Mouse (Mus musculus): ENCODE measurements at regions not wholly inside any gene's neighbourhood (a gene's known extent, or its start where the extent isn't known, plus 50 kb on each side); places are given as distances from the start of the nearest gene placed in this dataset.

GRCm38 (mm10) chr6:67114753-67115152 is 77.5 kb upstream of the Gadd45a start:
- no peak for DNase-seq (ENCODE audit: low spot score in 2 of 2)

GRCm38 (mm10) chr6:67113686-67114278 is 76.5 kb upstream of the Gadd45a start:
- no peak for DNase-seq (ENCODE audit: low spot score in 2 of 2)

GRCm38 (mm10) chr6:67113261-67113660 is 76.0 kb upstream of the Gadd45a start:
- DNase-seq (ENCODE audit: low spot score in 2 of 2), result no peak

DNA sequence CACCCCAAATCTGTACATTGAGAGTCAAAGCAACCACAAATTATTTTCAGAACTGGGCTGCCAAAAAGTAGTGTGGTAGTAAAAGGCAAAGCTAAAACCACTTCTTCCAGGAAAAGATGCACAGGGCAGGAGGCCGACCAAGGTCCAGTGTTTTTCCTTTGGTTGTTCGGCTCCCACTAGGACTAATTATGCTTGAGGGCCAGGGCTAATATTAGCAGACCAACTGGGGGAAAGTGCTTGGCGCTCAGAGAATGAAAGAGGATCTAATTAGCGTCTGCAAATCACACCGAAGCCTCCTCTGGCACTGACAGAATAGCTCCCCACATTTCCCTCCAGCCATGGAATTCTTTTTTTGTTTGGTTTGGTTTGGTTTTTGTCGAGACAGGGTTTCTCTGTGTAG is 75.1 kb upstream of the Gadd45a start:
- DNase-seq (ENCODE audit: low spot score in 2 of 2), result no peak

GRCm38 (mm10) chr6:67111581-67111980 is 74.3 kb upstream of the Gadd45a start:
- no peak for DNase-seq (ENCODE audit: low spot score in 2 of 2)

- no peak for DNase-seq (ENCODE audit: low spot score in 2 of 2)
Observed at GRCm38 (mm10) chr6:67110391-67110790, 73.1 kb upstream of the Gadd45a start.

GRCm38 (mm10) chr6:67109774-67110173 is 72.5 kb upstream of the Gadd45a start:
- no peak for DNase-seq (ENCODE audit: low spot score in 2 of 2)

GRCm38 (mm10) chr6:67107517-67107916 is 70.3 kb upstream of the Gadd45a start:
- no peak for DNase-seq (ENCODE audit: low spot score in 2 of 2)

DNA sequence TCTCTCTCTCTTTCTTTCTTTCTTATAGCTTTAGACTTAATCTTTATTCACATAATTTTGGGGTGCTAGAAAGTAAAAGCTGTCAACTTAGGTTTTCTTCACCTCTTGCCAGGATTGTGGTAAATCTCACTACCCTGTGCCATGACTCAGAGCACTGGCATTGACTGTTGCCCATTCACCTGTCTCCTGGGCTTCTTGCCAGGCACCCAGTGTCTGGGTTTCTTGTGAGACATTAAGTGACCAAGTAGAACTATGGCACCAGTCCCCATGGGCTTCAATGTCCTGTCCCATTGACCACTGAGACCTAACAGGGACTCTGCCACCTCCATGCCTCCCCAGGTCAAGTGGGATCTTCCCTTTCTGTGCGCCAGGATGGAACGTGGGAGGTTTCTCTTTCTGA is 69.2 kb upstream of the Gadd45a start:
- no peak for DNase-seq (ENCODE audit: low spot score in 2 of 2)

DNA sequence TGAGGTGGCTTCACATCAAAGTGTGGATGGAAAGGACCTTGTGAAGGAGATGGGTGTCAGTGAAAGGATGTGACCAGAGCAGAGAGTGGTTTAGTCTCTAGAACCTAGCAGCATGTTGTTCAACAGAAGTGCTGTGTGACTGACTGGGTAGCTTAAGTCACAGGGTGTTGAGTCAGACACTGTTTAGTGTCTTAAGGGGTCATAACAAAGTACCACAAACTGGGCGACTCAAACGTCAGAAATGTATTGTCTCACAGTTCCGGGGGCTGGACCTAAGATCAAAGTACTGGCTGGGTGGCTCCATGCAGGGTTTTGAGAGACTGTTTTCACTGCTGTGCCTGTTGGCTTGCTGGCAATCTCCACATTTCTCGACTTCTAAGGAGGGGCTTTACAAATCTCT is 68.1 kb upstream of the Gadd45a start:
- no peak for DNase-seq (ENCODE audit: low spot score in 2 of 2)

GRCm38 (mm10) chr6:67104205-67104604 is 66.9 kb upstream of the Gadd45a start:
- no peak for DNase-seq (ENCODE audit: low spot score in 2 of 2)

GRCm38 (mm10) chr6:67102541-67103134 is 65.4 kb upstream of the Gadd45a start:
- peak; percentile 24 to 34 for DNase-seq (ENCODE audit: low spot score in 2 of 2)

DNA sequence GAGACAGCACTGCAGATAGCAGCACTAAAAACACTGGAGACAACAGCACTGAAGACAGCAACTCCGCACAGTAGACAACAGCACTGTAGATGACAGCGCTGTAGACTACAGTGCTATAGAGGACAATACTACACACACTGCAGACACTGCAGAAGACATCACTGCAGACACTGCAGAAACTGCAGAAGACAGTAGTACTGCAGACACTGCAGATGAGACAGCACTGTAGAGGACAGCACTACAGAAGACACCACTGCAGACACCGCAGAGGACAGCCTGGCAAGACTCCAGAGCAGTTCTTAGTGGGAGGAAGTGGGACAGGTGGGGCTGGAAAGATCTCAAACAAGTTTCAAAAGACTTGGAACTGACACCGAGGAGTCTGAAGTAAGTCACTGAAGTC is 64.8 kb upstream of the Gadd45a start:
- peak; percentile 16 to 20 for DNase-seq (ENCODE audit: low spot score in 2 of 2)

DNA sequence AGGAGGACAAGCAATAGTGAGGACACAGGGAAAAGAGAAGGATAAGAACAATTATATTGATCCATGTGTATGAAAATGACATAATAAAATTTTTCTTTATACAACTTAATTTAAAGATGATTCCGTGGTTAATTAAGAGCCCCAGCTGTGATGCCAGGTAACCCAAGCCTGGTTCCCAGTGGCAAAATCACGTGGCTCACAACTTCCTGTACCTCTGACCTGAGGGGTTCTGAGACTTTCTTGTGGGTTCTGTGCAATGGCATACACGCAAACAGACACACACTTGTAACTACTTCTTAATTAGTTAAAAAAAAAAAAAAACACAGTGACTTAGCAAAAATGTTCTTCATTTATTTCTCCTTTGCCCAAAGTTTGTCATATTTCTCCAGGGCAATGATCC is 57.2 kb upstream of the Gadd45a start:
- DNase-seq (ENCODE audit: low spot score in 2 of 2), result no peak

DNA sequence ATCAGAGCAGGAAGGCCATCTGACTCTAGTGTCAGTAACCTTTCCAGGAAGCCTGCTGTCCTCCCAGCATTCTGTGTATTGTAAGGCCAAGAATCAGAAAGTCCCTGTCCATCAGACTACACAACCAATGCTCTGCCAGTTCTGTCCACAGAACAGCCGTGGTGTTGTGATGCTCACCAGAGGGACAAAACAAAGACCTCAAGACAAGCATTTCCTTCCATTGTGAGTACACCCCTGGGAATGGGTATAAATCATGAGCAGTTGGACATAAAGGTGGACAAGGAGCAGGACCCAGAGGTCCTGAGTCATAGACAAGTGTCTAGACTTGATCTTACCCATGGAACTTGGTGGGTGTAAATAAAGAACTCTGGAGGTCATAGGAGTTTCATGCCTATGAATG is 55.9 kb upstream of the Gadd45a start:
- DNase-seq (ENCODE audit: low spot score in 2 of 2), result no peak

DNA sequence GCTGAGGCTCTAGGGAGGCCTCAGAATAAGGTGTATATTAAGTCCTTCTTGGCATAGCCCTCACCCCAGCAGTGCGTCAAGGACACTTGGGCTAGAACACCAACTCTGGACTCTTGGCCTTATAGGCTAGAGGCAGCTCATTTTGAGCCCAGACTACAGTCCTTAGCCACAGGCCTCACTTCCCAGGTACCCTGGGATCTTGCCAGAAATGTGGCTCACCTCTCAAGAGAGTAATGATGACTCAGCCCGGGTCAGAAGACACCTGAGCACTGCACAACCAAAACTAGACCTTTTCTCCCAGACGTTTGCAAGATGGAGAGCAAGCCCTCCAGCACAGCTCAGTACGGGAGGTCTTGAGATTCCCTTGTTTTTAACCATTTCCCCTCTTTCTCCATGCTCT is 52.9 kb upstream of the Gadd45a start:
- DNase-seq (ENCODE audit: low spot score in 2 of 2), result no peak

DNA sequence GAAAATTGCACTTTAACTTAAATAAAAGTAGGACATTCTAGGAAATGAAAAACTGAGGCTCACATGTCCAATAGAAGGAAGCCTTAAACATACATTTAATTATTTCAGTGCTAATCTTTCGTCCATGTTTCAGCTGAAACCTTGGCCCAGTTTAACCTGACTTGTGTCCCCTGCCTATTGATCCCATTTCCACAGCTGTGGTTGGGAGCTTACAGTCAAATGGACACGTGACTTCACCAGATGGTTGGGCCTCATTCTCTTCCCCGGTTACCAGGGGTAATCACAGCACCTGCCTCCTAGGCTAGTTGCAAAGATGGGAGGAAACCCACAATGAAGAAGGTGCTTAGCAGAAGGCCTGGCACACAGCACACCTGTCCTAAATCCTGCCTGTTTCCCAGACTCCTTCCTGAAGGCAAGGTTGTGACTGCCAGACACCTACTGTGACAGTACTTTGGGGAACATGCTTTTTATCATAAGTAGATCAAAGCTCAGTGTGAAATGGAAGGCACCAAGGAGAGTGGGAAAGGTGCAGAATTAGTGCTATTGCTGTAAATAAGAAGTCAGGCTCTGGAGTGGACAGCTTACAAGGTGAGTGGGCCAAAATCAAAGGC is 52.4 kb upstream of the Gadd45a start:
- DNase-seq (ENCODE audit: low spot score in 2 of 2), result no peak

DNA sequence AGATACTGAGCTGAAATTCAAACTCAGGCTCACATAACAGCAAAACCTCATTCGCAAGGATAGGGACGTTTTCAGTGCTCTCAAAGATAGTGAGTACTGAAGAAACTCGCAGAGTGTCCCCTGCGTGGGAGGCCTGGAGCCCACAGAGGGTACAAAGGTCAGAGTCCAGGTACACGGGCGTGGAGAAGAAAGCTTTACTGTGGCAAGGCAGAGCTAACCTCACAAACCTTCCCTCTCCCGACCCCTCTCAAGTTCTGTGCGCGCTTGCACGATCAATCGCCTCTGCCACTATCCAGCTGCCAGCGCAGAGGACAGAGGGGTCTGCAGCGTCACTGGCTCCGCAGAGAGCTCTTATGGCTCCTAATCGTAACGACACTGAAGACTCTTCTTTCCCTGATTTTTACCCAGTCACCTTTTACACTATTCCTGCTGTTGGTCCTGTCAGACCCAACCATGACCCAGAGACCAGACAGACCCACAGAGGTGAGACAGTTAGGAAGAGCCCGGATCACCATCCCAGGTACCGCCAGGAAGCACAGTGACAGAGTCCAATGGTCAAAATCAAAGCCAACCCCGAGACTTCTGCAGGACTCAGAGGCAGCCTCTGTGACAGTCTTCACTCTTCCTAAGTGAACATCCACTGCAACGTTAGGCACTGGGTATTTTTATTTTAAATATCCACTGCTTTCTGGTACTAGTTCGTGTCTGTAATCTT is 51.6 kb upstream of the Gadd45a start:
- DNase-seq (ENCODE audit: low spot score in 2 of 2), result no peak

GRCm38 (mm10) chr6:67087837-67088440 is 50.7 kb upstream of the Gadd45a start:
- DNase-seq (ENCODE audit: low spot score in 2 of 2), result no peak

DNA sequence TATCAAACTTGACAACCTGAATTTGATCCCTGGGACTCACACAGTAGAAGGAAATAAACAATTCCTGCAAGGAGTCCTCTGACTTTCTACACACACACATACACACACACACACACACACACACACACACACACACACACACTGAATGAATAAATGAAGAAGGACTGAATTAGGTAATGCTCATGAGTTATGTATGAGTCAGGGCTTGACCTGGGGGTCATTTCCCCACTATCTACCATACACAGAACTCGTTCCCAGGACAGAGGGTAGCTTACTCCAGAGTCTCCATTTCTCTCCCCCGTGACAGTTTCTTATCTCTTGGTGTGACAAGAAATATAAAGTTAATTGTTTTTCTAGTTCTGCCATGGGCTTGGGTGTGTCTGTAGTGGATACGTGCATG is 50.1 kb upstream of the Gadd45a start:
- DNase-seq (ENCODE audit: low spot score in 2 of 2), result no peak

Measured in frontal cortex, postnatal 36 days (tissue).